Mouse (Mus musculus): ENCODE measurements around the gene Rpap1. TPM values are rescaled to one million over a fixed set of nuclear protein-coding genes. Genes with fewer than 3 reads are reported as not detected.

The Rpap1 gene
- total RNA-seq, 2 experiments from 2014 or later, result 18.6 to 19.6 TPM

DNA sequence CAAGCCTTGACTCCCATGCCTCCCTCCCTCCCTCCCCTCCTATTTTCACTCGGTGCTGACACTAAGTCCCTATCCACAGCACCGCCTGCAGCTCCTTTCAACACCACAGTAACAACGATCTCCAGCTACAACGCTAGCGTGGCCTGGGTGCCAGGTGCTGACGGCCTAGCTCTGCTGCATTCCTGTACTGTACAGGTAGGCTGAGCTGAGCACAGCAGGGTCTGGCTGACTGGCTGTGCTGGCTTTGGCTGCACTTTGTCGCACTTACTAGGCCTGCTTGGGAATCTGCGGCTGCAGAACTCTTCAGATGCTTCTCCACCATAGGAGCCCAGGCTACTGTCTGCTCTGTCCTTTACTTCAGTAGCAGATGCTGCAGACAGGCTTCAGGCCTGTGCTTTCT lies 18.2 kb upstream of the Rpap1 start:
- TF ChIP-seq CTCF (conservative IDR thresholded peaks at IDR 0.05), result no peak
- no peak for DNase-seq (ENCODE audit: low spot score in 2 of 2)
- Histone ChIP-seq H3K4me3 (no peak overlapping the region), H3K27ac (peak overlapping the region; percentile 55; the same call in 1 of the 2 replicates)

GRCm38 (mm10) chr2:119804776-119805175 lies 17.4 kb upstream of the Rpap1 start:
- Histone ChIP-seq H3K4me3 (no peak overlapping the region), H3K27ac (peak overlapping the region; percentile 82; the same call in 1 of the 2 replicates)
- TF ChIP-seq CTCF (conservative IDR thresholded peaks at IDR 0.05), result no peak
- no peak for DNase-seq (ENCODE audit: low spot score in 2 of 2)

DNA sequence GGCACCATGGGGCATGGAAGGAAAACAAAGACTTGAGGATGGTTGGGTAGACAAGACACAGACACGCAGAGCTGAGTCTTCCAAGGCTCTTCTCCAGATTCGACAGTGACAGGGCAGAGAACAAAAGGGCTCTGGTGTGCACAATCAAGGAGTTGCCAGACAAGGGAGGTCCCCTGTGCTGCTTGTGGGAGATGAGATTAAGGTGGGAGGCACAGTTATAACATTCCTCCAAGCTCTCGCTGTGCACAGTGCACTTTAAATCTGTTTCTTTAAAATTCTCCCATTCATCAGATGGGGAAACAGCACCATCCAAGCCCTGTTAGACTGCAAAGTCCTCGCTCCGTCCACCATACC lies 16.9 kb upstream of the Rpap1 start:
- peak overlapping the region; percentile 82 for H3K27ac ChIP-seq
- DNase-seq (ENCODE audit: low spot score in 2 of 2), result no peak
- H3K4me3 ChIP-seq, result no peak overlapping the region
- TF ChIP-seq CTCF (conservative IDR thresholded peaks at IDR 0.05), result no peak

- DNase-seq (ENCODE audit: low spot score in 2 of 2), result no peak
- no peak overlapping the region; the same call in 1 of the 2 replicates for H3K4me3 ChIP-seq
- peak overlapping the region; percentile 82 for H3K27ac ChIP-seq
- no peak for TF ChIP-seq CTCF (conservative IDR thresholded peaks at IDR 0.05)
Measured at GRCm38 (mm10) chr2:119803618-119804274, 16.4 kb upstream of the Rpap1 start.

- peak overlapping the region; percentile 82 for H3K27ac ChIP-seq
- TF ChIP-seq CTCF (conservative IDR thresholded peaks at IDR 0.05), result no peak
- no peak overlapping the region; the same call in 1 of the 2 replicates for H3K4me3 ChIP-seq
- peak in 1 of 2 experiments; percentile 55 for DNase-seq (ENCODE audit: low spot score in 2 of 2)
Measured at GRCm38 (mm10) chr2:119802767-119803617, 15.7 kb upstream of the Rpap1 start.

GRCm38 (mm10) chr2:119800876-119801846 lies 13.8 kb upstream of the Rpap1 start:
- peak overlapping the region; percentile 73 for H3K4me3 ChIP-seq
- DNase-seq (ENCODE audit: low spot score in 2 of 2), result peak in 1 of 2 experiments; percentile 61
- H3K27ac ChIP-seq, result peak overlapping the region; percentile 90
- TF ChIP-seq CTCF (conservative IDR thresholded peaks at IDR 0.05), result no peak

DNA sequence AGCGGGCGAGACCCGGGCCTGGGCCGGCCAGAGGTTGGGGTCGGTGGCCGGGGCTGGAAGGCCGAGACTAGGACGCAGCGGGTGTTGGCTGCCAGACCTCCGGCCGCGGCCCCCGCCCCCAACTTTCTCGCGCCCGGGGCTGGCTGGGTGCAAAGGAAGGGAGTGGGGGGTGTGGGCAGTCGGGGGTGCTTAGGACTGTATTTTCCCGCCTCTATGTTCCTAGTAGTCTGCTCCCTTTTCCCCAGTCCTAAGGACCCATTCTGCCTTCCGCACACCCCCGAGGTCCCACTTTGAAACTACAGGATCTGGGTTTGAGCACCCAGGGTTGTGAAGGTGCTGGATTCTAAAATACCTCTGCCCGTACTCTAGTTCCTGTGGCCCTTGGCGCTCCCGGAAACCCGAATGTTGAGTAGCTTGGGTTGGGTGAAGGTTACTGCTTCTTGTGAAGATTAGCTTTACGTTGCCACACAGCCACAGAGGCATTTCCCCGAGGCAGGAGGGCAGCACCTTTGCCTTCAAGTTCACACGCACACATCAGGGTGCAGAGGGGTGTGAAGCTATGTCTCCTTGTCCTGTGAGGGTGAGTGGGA lies 12.7 kb upstream of the Rpap1 start:
- TF ChIP-seq CTCF (conservative IDR thresholded peaks at IDR 0.05), result no peak
- H3K27ac ChIP-seq, result peak overlapping the region; percentile 90
- no peak for DNase-seq (ENCODE audit: low spot score in 2 of 2)
- peak overlapping the region; percentile 73 for H3K4me3 ChIP-seq

DNA sequence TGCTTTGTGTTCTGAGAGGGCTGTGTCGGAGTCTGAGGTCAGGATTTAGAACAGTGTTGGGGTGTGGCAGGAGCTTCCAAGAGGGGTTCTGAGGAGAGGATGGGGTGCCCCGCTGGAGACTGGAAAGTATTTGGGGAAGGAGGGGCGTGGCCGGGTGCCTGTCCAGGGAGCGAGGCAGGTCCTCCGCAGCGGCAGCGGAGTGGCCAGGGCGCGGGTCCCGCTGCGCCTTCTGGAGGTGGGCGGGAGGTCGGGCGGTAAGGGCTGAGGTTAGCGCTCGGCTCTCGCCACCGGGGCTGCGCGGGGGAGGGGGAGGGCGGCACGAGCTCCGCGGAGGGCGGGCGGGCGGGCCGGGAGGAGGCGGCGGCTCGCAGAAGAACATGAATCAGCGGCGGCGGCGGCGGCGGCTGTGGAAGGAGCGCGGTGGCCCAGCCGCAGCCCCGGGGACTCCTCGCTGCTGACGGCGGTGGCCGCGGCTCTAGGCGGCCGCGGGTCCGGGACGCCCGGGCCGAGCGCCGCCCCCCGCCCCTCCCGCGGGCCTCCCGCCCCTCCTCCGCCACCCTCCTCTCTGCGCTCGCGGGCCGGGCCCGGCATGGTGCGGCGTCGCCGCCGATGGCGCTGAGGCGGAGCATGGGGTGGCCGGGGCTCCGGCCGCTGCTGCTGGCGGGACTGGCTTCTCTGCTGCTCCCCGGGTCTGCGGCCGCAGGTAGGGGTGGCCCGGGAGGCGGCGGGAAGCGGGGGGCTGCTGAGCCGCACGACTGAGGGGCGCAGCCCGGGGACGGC lies 12.0 kb upstream of the Rpap1 start:
- Histone ChIP-seq H3K4me3 (peak overlapping the region; percentile 73), H3K27ac (peak overlapping the region; percentile 90)
- DNase-seq (ENCODE audit: low spot score in 2 of 2), result no peak
- no peak for TF ChIP-seq CTCF (conservative IDR thresholded peaks at IDR 0.05)

DNA sequence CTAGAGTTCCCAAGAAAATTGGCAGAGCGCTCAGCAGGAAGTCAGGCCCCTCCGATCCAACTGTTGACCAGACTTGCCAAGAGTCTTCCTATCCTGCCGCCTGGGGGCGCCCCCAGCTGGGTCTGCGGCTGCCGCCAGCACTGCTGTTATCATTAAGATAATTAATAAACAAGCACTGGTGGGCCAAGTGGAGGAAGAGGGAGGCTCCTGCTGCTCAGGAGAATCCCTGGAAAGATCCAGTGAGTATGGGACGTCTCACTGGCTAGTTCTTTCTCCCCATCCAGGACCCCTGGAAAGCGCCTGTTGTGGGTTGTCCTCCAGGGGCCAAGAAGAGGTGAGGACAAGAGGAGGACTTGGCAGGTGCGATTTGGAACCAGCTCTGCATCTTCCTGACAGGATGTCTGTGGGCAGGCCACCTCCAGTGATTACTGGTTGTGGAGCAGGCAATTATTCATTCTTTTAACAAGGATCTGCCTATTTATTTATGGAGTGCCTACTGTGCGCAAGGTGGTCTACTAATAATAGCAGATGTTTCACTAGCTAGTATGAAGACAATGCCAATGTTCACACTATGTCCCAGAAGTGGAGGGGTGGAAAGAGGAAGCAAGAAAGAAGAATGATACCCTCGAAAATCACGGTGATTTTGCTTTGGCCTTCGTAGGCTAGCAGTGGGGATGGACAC lies 11.1 kb upstream of the Rpap1 start:
- TF ChIP-seq CTCF (conservative IDR thresholded peaks at IDR 0.05), result peak; percentile 85

DNA sequence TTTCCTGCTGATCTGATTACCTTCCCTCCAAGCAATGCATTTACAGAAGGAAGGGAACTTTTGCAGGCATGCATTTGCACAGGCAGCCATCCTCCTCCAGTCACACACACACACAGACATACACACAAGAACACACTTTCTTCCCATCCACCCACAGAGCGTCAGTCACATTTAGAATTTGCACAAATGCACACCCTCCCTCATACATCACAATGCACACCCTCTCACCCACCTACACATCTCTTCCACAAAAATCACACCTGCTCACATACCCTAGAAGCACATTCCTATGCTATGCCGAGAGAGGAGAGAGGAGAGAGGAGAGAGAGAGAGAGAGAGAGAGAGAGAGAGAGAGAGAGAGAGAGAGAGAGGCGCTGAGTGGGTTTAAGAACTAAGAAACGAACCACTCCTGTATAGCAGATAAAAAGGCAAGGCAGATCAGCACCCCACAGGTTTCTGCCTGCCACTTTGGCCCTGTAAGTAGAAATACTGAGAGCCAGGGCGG lies 10.0 kb upstream of the Rpap1 start, which contains the start of gene Tyro3:
TSS of gene Tyro3 (plus strand) at position 455 of the 505 bp plus-strand sequence.
- no peak for DNase-seq (ENCODE audit: low spot score in 2 of 2)
- peak within 1 kb of the TSS; percentile 90; the same call in 1 of the 2 replicates for H3K27ac ChIP-seq
- no peak for TF ChIP-seq CTCF (conservative IDR thresholded peaks at IDR 0.05)
- peak within 1 kb of the TSS; percentile 22; the same call in 1 of the 2 replicates for H3K4me3 ChIP-seq

More for the DNA sequence above, 11.1 kb upstream of the Rpap1 start:
- H3K27ac ChIP-seq, result peak overlapping the region; percentile 90; the same call in 1 of the 2 replicates
- H3K4me3 ChIP-seq, result peak overlapping the region; percentile 73
- DNase-seq (ENCODE audit: low spot score in 2 of 2), result peak in 1 of 2 experiments; percentile 60
